Mouse (Mus musculus) heart, embryonic 14.5 days (tissue): ENCODE data around the gene Crnkl1. TPM values are rescaled to one million over a fixed set of nuclear protein-coding genes. Genes with fewer than 3 reads are reported as not detected.

Source experiments
- ATAC-seq: fragments of 200-750 bp; cut with Nextera tagmentation; 2 replicates; pipeline ENCODE4 v1.8.0; 2017; ENCODE audit warnings: low read depth, moderate TSS enrichment; ENCODE audit not compliant: insufficient number of reproducible peaks, insufficient read depth, low FRiP score
- H3K27ac ChIP-seq, 2 experiments: fragments of 200-500 bp in 1 of 2; fragments of 300-500 bp in 1 of 2; sonication (generic) in 1 of 2; replicated peaks in 1 of 2; 2 replicates each; pipeline ENCODE4 v1.5.1; 2012 to 2014; ENCODE audit warnings: low read depth in 2 of 2, low read length in 2 of 2, control low read depth in 1 of 2, mild to moderate bottlenecking in 1 of 2, mixed read lengths in 1 of 2; ENCODE audit not compliant: control insufficient read depth in 1 of 2, insufficient read depth in 1 of 2
- H3K27me3 ChIP-seq: fragments of 300-500 bp; sonication (generic); 2 replicates; pipeline ENCODE4 v1.6.1; 2014; ENCODE audit warnings: mild to moderate bottlenecking, low read length, control low read depth; ENCODE audit not compliant: control insufficient read depth, insufficient read depth
- H3K36me3 ChIP-seq: fragments of 300-500 bp; sonication (generic); 2 replicates; pipeline ENCODE4 v1.6.1; 2014; ENCODE audit warnings: mild to moderate bottlenecking, control low read depth, low read length, mixed read lengths; ENCODE audit not compliant: control insufficient read depth, insufficient read depth
- H3K4me1 ChIP-seq, 2 experiments: fragments of 200-500 bp in 1 of 2; fragments of 300-500 bp in 1 of 2; sonication (generic) in 1 of 2; 2 replicates each; pipeline ENCODE4 v1.6.1; 2012 to 2014; ENCODE audit warnings: low read length in 2 of 2, control low read depth in 1 of 2, mixed read lengths in 1 of 2; ENCODE audit not compliant: control insufficient read depth in 2 of 2, insufficient read depth in 2 of 2
- H3K4me2 ChIP-seq: fragments of 300-500 bp; sonication (generic); 2 replicates; pipeline ENCODE4 v1.6.1; 2014; ENCODE audit warnings: mild to moderate bottlenecking, low read length
- H3K4me3 ChIP-seq, 2 experiments: fragments of 200-500 bp in 1 of 2; fragments of 300-500 bp in 1 of 2; sonication (generic) in 1 of 2; 2 replicates each; pipeline ENCODE4 v1.5.1; 2012 to 2014; ENCODE audit warnings: low read length in 2 of 2, mild to moderate bottlenecking in 2 of 2, control low read depth in 1 of 2, low read depth in 1 of 2, moderate library complexity in 1 of 2; ENCODE audit not compliant: control insufficient read depth in 1 of 2, insufficient read depth in 1 of 2
- H3K9ac ChIP-seq: fragments of 300-500 bp; sonication (generic); 2 replicates; pipeline ENCODE4 v1.6.1; 2014; ENCODE audit warnings: mild to moderate bottlenecking, low read length
- H3K9me3 ChIP-seq: fragments of 300-500 bp; sonication (generic); 2 replicates; pipeline ENCODE4 v1.6.1; 2016; ENCODE audit warnings: low read length, control low read depth; ENCODE audit not compliant: control insufficient read depth
- WGBS: fragments of 180-500 bp; shearing (Covaris S2); extraction: QIAGEN DNeasy Blood & Tissue Kit; methylation state at CpG from one replicate; pipeline ENCODE4 v1.1.7; 2014; 5-methylcytosine and 5-hydroxymethylcytosine counted together
- polyA plus RNA-seq: library from polyadenylated mRNA; unstranded; fragments of >200 nt; fragmentation: Nextera tagmentation; extraction: Ambion mirVana; gene quantifications from 2 replicates; pipeline ENCODE4 v1.2.1, GENCODE M21; 2014

Crnkl1 gene
- polyA plus RNA-seq, 1 experiment from 2014 or later, result 17.7 TPM

- no peak overlapping the region for H3K4me3 ChIP-seq
- H3K9ac ChIP-seq, result no peak overlapping the region
- no peaks in the 10 kb centered on the region for H3K9me3 ChIP-seq
- H3K36me3 ChIP-seq, result no peaks in the 10 kb centered on the region
- H3K27me3 ChIP-seq, result no peaks in the 10 kb centered on the region
- H3K4me1 ChIP-seq, result no peaks in the 10 kb centered on the region
- ATAC-seq, result no peak
- no peak overlapping the region for H3K27ac ChIP-seq
- WGBS, result 67% methylated on average over 10 of the region's 10 CpGs
- no peak overlapping the region for H3K4me2 ChIP-seq
Measured at GRCm38 (mm10) chr2:145950239-145950638, 15.4 kb upstream of the Crnkl1 start.

- Histone ChIP-seq H3K9me3 (no peaks in the 10 kb centered on the region), H3K4me2 (no peak overlapping the region), H3K36me3 (no peaks in the 10 kb centered on the region), H3K4me3 (no peak overlapping the region), H3K9ac (no peak overlapping the region), H3K27me3 (no peaks in the 10 kb centered on the region), H3K27ac (no peak overlapping the region), H3K4me1 (no peaks in the 10 kb centered on the region)
- 61% methylated on average over 11 of the region's 11 CpGs for WGBS
- no peak for ATAC-seq
Measured at GRCm38 (mm10) chr2:145949475-145950068, 14.8 kb upstream of the Crnkl1 start.

GRCm38 (mm10) chr2:145948402-145948954 is 13.7 kb upstream of the Crnkl1 start:
- no peak overlapping the region for H3K27ac ChIP-seq
- H3K27me3 ChIP-seq, result no peaks in the 10 kb centered on the region
- H3K4me2 ChIP-seq, result no peak overlapping the region
- H3K9me3 ChIP-seq, result no peaks in the 10 kb centered on the region
- ATAC-seq, result no peak
- 65% methylated on average over 7 of the region's 7 CpGs for WGBS
- H3K4me1 ChIP-seq, result no peaks in the 10 kb centered on the region
- no peak overlapping the region for H3K4me3 ChIP-seq
- no peaks in the 10 kb centered on the region for H3K36me3 ChIP-seq
- no peak overlapping the region for H3K9ac ChIP-seq

GRCm38 (mm10) chr2:145944286-145944685 is 9.5 kb upstream of the Crnkl1 start:
- H3K36me3 ChIP-seq, result no peaks in the 10 kb centered on the region
- H3K9ac ChIP-seq, result no peak overlapping the region
- 74% methylated on average over 3 of the region's 3 CpGs for WGBS
- H3K27ac ChIP-seq, result no peak overlapping the region
- no peaks in the 10 kb centered on the region for H3K27me3 ChIP-seq
- no peak overlapping the region for H3K4me2 ChIP-seq
- no peak for ATAC-seq
- no peak overlapping the region for H3K4me3 ChIP-seq
- no peaks in the 10 kb centered on the region for H3K9me3 ChIP-seq
- H3K4me1 ChIP-seq, result no peaks in the 10 kb centered on the region

GRCm38 (mm10) chr2:145941403-145941802 is 6.6 kb upstream of the Crnkl1 start:
- Histone ChIP-seq H3K9ac (no peak overlapping the region), H3K4me1 (peaks cover 2% of the 10 kb centered on the region in 2 experiments; a peak in 2 of 4 replicates), H3K4me3 (no peak overlapping the region), H3K27me3 (no peaks in the 10 kb centered on the region), H3K4me2 (no peak overlapping the region), H3K27ac (no peak overlapping the region), H3K9me3 (no peaks in the 10 kb centered on the region), H3K36me3 (no peaks in the 10 kb centered on the region)
- WGBS, result 45% methylated on average over 3 of the region's 3 CpGs
- no peak for ATAC-seq

GRCm38 (mm10) chr2:145936975-145937374 is 2.2 kb upstream of the Crnkl1 start:
- no peak overlapping the region for H3K4me3 ChIP-seq
- peaks cover 5 to 9% of the 10 kb centered on the region in 2 experiments; a peak in 3 of 4 replicates for H3K4me1 ChIP-seq
- peaks cover 8% of the 10 kb centered on the region for H3K36me3 ChIP-seq
- WGBS, result 34% methylated on average over 8 of the region's 8 CpGs
- peak; percentile 48; the same call in 1 of the 2 replicates for ATAC-seq
- H3K4me2 ChIP-seq, result peak overlapping the region; percentile 36
- no peaks in the 10 kb centered on the region for H3K27me3 ChIP-seq
- H3K9me3 ChIP-seq, result no peaks in the 10 kb centered on the region
- H3K9ac ChIP-seq, result no peak overlapping the region
- peak overlapping the region; percentile 1 to 9; a peak in 2 of 4 replicates for H3K27ac ChIP-seq

- H3K9ac ChIP-seq, result no peak overlapping the region
- no peak for ATAC-seq
- no peaks in the 10 kb centered on the region for H3K27me3 ChIP-seq
- H3K4me3 ChIP-seq, result no peak overlapping the region
- H3K27ac ChIP-seq, result no peak overlapping the region
- 89% methylated on average over 8 of the region's 8 CpGs for WGBS
- no peaks in the 10 kb centered on the region for H3K9me3 ChIP-seq
- H3K4me2 ChIP-seq, result no peak overlapping the region
- peaks cover 97% of the 10 kb centered on the region for H3K36me3 ChIP-seq
- H3K4me1 ChIP-seq, result no peaks in the 10 kb centered on the region
Measured at GRCm38 (mm10) chr2:145920941-145921650, 13.7 kb downstream of the Crnkl1 start.
